In the genomic region with DNA sequence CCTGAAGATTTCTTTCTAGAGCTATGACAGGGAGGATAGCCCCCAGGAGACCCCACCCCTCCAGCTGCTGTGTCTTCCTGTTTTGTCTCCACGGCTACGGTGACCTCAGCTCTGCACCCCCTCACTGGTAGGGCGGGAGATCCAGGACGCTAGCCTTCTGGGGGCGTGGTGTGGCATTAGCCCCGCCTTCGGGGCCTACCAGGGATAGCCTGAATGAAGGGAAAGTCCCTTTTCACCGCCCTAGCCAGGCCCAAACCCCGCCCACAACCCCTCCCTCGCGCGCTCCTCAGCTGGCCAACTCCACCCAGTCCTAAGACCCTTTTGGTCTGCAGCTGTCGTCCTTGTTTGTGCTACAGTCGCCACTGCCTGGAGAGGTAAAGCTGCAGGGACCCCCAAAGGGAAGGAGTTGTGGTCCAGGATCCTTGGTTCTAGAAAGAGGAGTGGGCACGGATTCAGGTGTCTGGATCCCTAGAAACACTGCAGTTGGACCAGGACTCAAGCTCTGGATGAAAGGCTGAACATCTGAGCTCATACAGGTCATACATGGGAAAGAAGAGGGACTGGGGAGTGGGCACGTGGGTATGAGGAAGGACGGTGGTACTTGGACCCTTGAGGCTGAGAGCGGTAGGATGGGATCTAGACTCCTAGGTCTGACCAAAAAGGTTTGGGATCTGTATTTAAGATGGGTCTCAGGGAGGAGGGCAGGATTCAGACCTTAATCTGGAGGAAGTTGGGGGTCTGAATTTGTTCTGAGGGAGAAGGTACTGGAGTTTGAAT, we compare ENCODE assay signal across 8 mouse cellular contexts. TPM values are rescaled to one million over a fixed set of nuclear protein-coding genes. Genes with fewer than 3 reads are reported as not detected.
A peak's percentile ranks its signal among the peaks of the same experiment; 100 is the strongest.
DNase-seq lines count a peak whose midpoint lies in the region; ATAC-seq lines count a peak whose summit lies in the region.

No protein-coding gene starts in this region.

- intact Hi-C loops in gastrocnemius, postnatal 14 days (cut with DNase I; ENCODE audit: low total_unique reads), result no loop called here
- intact Hi-C loops in left cerebral cortex, postnatal 10 days (cut with DNase I), result no loop called here

- peak; percentile 94 for DNase-seq in adipocyte (ENCODE audit: low spot score)
- DNase-seq in gastrocnemius, postnatal 14 days, result peak; percentile 97
- peak; percentile 88 to 97 for DNase-seq in left cerebral cortex, postnatal 10 days (ENCODE audit: extremely low spot score in 1 of 2, low spot score in 2 of 2)
- DNase-seq in right cerebral cortex, postnatal 10 days (ENCODE audit: low spot score in 2 of 2), result peak; percentile 93 to 95
- peak; percentile 89 for DNase-seq in urinary bladder, postnatal 25 days (ENCODE audit: low spot score)

- ATAC-seq in common myeloid progenitor, adult 5-6 weeks (replicated peaks; ENCODE audit: low read depth, poor library complexity, severe bottlenecking), result peak; percentile 76
- ATAC-seq in inflammation-experienced regulatory T-cells, adult 6 months, result peak; percentile 81
- peak; percentile 79 for ATAC-seq in megakaryocyte progenitor cell, adult 5-6 weeks (replicated peaks; ENCODE audit: poor library complexity)

RNA-seq across cellular contexts. Expression of gene Prkcg, which starts 1.5 kb away (rescaled TPM):
- total RNA-seq in common myeloid progenitor, adult 5-6 weeks (2017), result not detected in 2 replicates
- total RNA-seq in gastrocnemius, postnatal 14 days (2021), result 1 to 10 TPM; 2.1 to 2.3 TPM
- polyA plus RNA-seq in inflammation-experienced regulatory T-cells, adult 6 months (2017; shearing (Covaris generic)), result under 1 TPM in 1 of 3 experiments, not detected in 2; 0.82 TPM
- total RNA-seq in left cerebral cortex, postnatal 10 days (2021), result 100 to 1,000 TPM; 323 to 329 TPM
- total RNA-seq in megakaryocyte progenitor cell, adult 5-6 weeks (2015), result 0.10 and 0.32 TPM in 2 replicates
- not detected in 2 replicates for total RNA-seq in megakaryocyte progenitor cell, adult 5-6 weeks (2017)

RNA-seq across cellular contexts. Expression of gene Myadm, which starts 1.6 kb away (rescaled TPM):
- total RNA-seq in common myeloid progenitor, adult 5-6 weeks (2017), result 3.9 and 4.1 TPM in 2 replicates
- total RNA-seq in gastrocnemius, postnatal 14 days (2021), result 10 to 100 TPM; 65.0 to 76.7 TPM
- 10 to 100 TPM in 1 of 3 experiments, 1 to 10 TPM in 2; 1.5 to 23.0 (median 4.8) TPM for polyA plus RNA-seq in inflammation-experienced regulatory T-cells, adult 6 months (2017; shearing (Covaris generic))
- total RNA-seq in left cerebral cortex, postnatal 10 days (2021), result 10 to 100 TPM; 77.1 to 81.5 TPM
- total RNA-seq in megakaryocyte progenitor cell, adult 5-6 weeks (2015), result 12.8 and 13.8 TPM in 2 replicates
- total RNA-seq in megakaryocyte progenitor cell, adult 5-6 weeks (2017), result 3.2 and 3.7 TPM in 2 replicates

RNA-seq across cellular contexts. Expression of gene Nlrp12, which starts 40.9 kb away (rescaled TPM):
- total RNA-seq in common myeloid progenitor, adult 5-6 weeks (2017), result 0.23 TPM in 1 of 2 replicates, not detected in the other
- total RNA-seq in gastrocnemius, postnatal 14 days (2021), result not detected
- polyA plus RNA-seq in inflammation-experienced regulatory T-cells, adult 6 months (2017; shearing (Covaris generic)), result not detected
- total RNA-seq in left cerebral cortex, postnatal 10 days (2021), result under 1 TPM; 0.08 to 0.19 TPM
- total RNA-seq in megakaryocyte progenitor cell, adult 5-6 weeks (2015), result 0.83 and 1.4 TPM in 2 replicates
- total RNA-seq in megakaryocyte progenitor cell, adult 5-6 weeks (2017), result 2.3 and 2.7 TPM in 2 replicates

RNA-seq across cellular contexts. Expression of gene Cacng7, which starts 42.3 kb away (rescaled TPM):
- not detected in 2 replicates for total RNA-seq in common myeloid progenitor, adult 5-6 weeks (2017)
- 1 to 10 TPM; 5.9 to 6.7 TPM for total RNA-seq in gastrocnemius, postnatal 14 days (2021)
- polyA plus RNA-seq in inflammation-experienced regulatory T-cells, adult 6 months (2017; shearing (Covaris generic)), result not detected
- 100 to 1,000 TPM; 144 to 148 TPM for total RNA-seq in left cerebral cortex, postnatal 10 days (2021)
- total RNA-seq in megakaryocyte progenitor cell, adult 5-6 weeks (2015), result not detected in 2 replicates
- not detected in 2 replicates for total RNA-seq in megakaryocyte progenitor cell, adult 5-6 weeks (2017)

Comparison
In these comparisons a context has a peak if more than half of its experiments do, and no peak if none do; other contexts are left out.
1. Peak in every context shown above with its lines: DNase-seq and ATAC-seq.
2. RNA of gene Prkcg, which starts 1.5 kb away (total RNA-seq): 323 to 329 TPM in left cerebral cortex, postnatal 10 days; 2.1 to 2.3 TPM in gastrocnemius, postnatal 14 days, 0.10 to 0.32 TPM in megakaryocyte progenitor cell, adult 5-6 weeks and not detected in common myeloid progenitor, adult 5-6 weeks; every median in the first group is over 10 times any median in the second.
3. RNA of gene Myadm, which starts 1.6 kb away (total RNA-seq): 77.1 to 81.5 TPM in left cerebral cortex, postnatal 10 days and 65.0 to 76.7 TPM in gastrocnemius, postnatal 14 days; 3.2 to 13.8 TPM in megakaryocyte progenitor cell, adult 5-6 weeks and 3.9 to 4.1 TPM in common myeloid progenitor, adult 5-6 weeks; every median in the first group is over 4 times any median in the second.